Comparison of ENCODE assay signal across 14 mouse cellular contexts in genomic region chr4:154882014-154882659, GRCm38 (mm10). TPM values are rescaled to one million over a fixed set of nuclear protein-coding genes. Genes with fewer than 3 reads are reported as not detected.
DNase-seq lines count a peak whose midpoint lies in the region; ATAC-seq lines count a peak whose summit lies in the region.
"Had no signal": no experiment of that assay in that cellular context is flagged by ENCODE, and none has a peak within 500 bp of the region (broad histone marks: within the 10 kb centered on the region; RNA-seq: fewer than 3 reads in every experiment).

No protein-coding gene starts in this region.

- DNase-seq in spleen, postnatal 4 days (ENCODE audit: low spot score in 2 of 2), result peak; percentile 73 to 87
- no peak for DNase-seq in spleen, adult 12 weeks (ENCODE audit: low spot score)
- DNase-seq in R1 (ENCODE audit: low read depth, low spot score), result peak; percentile 62
- no peak for DNase-seq in T-cell, adult 2 months (ENCODE audit: low spot score)
- no peak for DNase-seq in layer of hippocampus, adult 18-20 months (ENCODE audit: low spot score in 2 of 2)
- no peak for DNase-seq in cerebellum, adult 18-20 months
- DNase-seq: cerebellum, postnatal 10 days; heart, adult 18-20 months; heart, postnatal 36 days; thymus, postnatal 25 days had no signal

- 0 out of 2 replicates have a peak, but pooled peaks have one; percentile 12 for ATAC-seq in granulocyte monocyte progenitor cell, adult 5-6 weeks (replicated peaks; ENCODE audit: poor library complexity, severe bottlenecking)
- ATAC-seq in megakaryocyte progenitor cell, adult 5-6 weeks (replicated peaks; ENCODE audit: poor library complexity), result 0 out of 2 replicates have a peak, but pooled peaks have one; percentile 18
- ATAC-seq: activated CD4-positive, CD25-positive, alpha-beta regulatory T cell, adult 4 months; midbrain, embryonic 16.5 days had no signal

RNA-seq across cellular contexts. Expression of gene Mmel1, which starts 12.8 kb away (rescaled TPM):
- not detected in 2 replicates for total RNA-seq in granulocyte monocyte progenitor cell, adult 5-6 weeks (2014; fragmentation: Nextera tagmentation)
- not detected in 2 replicates for total RNA-seq in granulocyte monocyte progenitor cell, adult 5-6 weeks (2017)
- not detected in 2 replicates for total RNA-seq in megakaryocyte progenitor cell, adult 5-6 weeks (2015)
- not detected in 2 replicates for total RNA-seq in megakaryocyte progenitor cell, adult 5-6 weeks (2017)
- under 1 TPM; 0.20 to 0.25 TPM for total RNA-seq in layer of hippocampus, adult 18-20 months (2021)

RNA-seq across cellular contexts. Expression of gene Fam213b, which starts 16.8 kb away (rescaled TPM):
- total RNA-seq in granulocyte monocyte progenitor cell, adult 5-6 weeks (2014; fragmentation: Nextera tagmentation), result 6.9 and 8.5 TPM in 2 replicates
- total RNA-seq in granulocyte monocyte progenitor cell, adult 5-6 weeks (2017), result 2.9 and 6.7 TPM in 2 replicates
- 5.0 and 5.6 TPM in 2 replicates for total RNA-seq in megakaryocyte progenitor cell, adult 5-6 weeks (2015)
- 1.8 and 5.6 TPM in 2 replicates for total RNA-seq in megakaryocyte progenitor cell, adult 5-6 weeks (2017)
- 10 to 100 TPM; 54.8 to 58.7 TPM for total RNA-seq in layer of hippocampus, adult 18-20 months (2021)

RNA-seq across cellular contexts. Expression of gene Ttc34, which starts 44.9 kb away (rescaled TPM):
- 0.17 TPM in 1 of 2 replicates, not detected in the other for total RNA-seq in granulocyte monocyte progenitor cell, adult 5-6 weeks (2014; fragmentation: Nextera tagmentation)
- not detected in 2 replicates for total RNA-seq in granulocyte monocyte progenitor cell, adult 5-6 weeks (2017)
- total RNA-seq in megakaryocyte progenitor cell, adult 5-6 weeks (2015), result not detected in 2 replicates
- not detected in 2 replicates for total RNA-seq in megakaryocyte progenitor cell, adult 5-6 weeks (2017)
- 1 to 10 TPM; 3.1 to 3.3 TPM for total RNA-seq in layer of hippocampus, adult 18-20 months (2021)

RNA-seq across cellular contexts. Expression of gene Tnfrsf14, which starts 46.2 kb away (rescaled TPM):
- 85.4 and 110 TPM in 2 replicates for total RNA-seq in granulocyte monocyte progenitor cell, adult 5-6 weeks (2014; fragmentation: Nextera tagmentation)
- total RNA-seq in granulocyte monocyte progenitor cell, adult 5-6 weeks (2017), result 33.2 and 38.4 TPM in 2 replicates
- 68.4 and 89.8 TPM in 2 replicates for total RNA-seq in megakaryocyte progenitor cell, adult 5-6 weeks (2015)
- 58.3 and 68.2 TPM in 2 replicates for total RNA-seq in megakaryocyte progenitor cell, adult 5-6 weeks (2017)
- 1 to 10 TPM in 1 of 2 experiments, under 1 TPM in 1; 0.94 to 1.2 TPM for total RNA-seq in layer of hippocampus, adult 18-20 months (2021)

Comparison
In these comparisons a context has a peak if more than half of its experiments do, and no peak if none do; other contexts are left out.
1. DNase-seq: peak in spleen, postnatal 4 days (2 of 2) and R1 (single experiment); none in spleen, adult 12 weeks (single experiment), T-cell, adult 2 months (single experiment), layer of hippocampus, adult 18-20 months (0 of 2) and cerebellum, adult 18-20 months (0 of 2).
2. RNA of gene Fam213b, which starts 16.8 kb away (total RNA-seq): 54.8 to 58.7 TPM in layer of hippocampus, adult 18-20 months; 2.9 to 8.5 TPM in granulocyte monocyte progenitor cell, adult 5-6 weeks and 1.8 to 5.6 TPM in megakaryocyte progenitor cell, adult 5-6 weeks; every median in the first group is over 4 times any median in the second.